Mouse (Mus musculus): ENCODE measurements around the gene Fahd2a. TPM values are rescaled to one million over a fixed set of nuclear protein-coding genes. Genes with fewer than 3 reads are reported as not detected.
A peak's percentile ranks its signal among the peaks of the same experiment; 100 is the strongest.

Gene Fahd2a
- polyA plus RNA-seq, 1 experiment from 2014 or later, result 37.0 TPM

DNA sequence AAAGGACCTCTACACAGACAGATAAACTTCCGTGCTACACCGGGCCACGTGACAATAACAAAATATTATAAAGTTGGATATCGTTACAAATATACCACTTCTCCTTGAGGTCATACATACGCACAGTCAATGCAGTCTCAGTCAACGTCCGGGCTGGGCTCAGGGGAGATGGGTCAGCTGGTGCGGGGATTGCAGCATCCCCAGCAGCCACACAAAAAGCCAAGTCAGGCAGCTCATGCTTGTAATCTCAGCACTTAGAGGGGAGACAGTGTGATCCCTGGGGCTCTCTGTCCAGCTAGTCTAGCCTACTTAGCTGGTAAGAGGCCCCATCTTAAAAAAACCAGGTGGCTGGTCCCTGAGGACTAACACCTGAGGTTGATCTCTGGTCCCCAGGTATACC, 26.9 kb upstream of the Fahd2a start:
- no peaks in the 10 kb centered on the region for H3K9me3 ChIP-seq (ENCODE audit: control insufficient read depth, low read length)
- H3K27me3 ChIP-seq (ENCODE audit: control insufficient read depth, insufficient read depth, low read length), result no peaks in the 10 kb centered on the region
- ATAC-seq (ENCODE audit: low FRiP score, low TSS enrichment) (no peak), DNase-seq (no peak)
- 88% methylated on average over 8 of the region's 8 CpGs for WGBS
- H3K4me3 ChIP-seq (replicated peaks; ENCODE audit: low read depth, low read length), result no peak overlapping the region
- no peak overlapping the region for H3K9ac ChIP-seq (replicated peaks; ENCODE audit: low read length)
- no peaks in the 10 kb centered on the region for H3K4me1 ChIP-seq (ENCODE audit: control insufficient read depth, insufficient read depth, low read length)
- H3K36me3 ChIP-seq (ENCODE audit: control insufficient read depth, insufficient read depth, low read length), result no peaks in the 10 kb centered on the region
- no peak overlapping the region for H3K27ac ChIP-seq (replicated peaks; ENCODE audit: low read depth, low read length)
- no peak overlapping the region for H3K4me2 ChIP-seq (ENCODE audit: low read length)

GRCm38 (mm10) chr2:127470661-127471060, 26.3 kb upstream of the Fahd2a start:
- Histone ChIP-seq H3K9me3 (ENCODE audit: control insufficient read depth, low read length) (no peaks in the 10 kb centered on the region), H3K9ac (replicated peaks; ENCODE audit: low read length) (no peak overlapping the region), H3K4me3 (replicated peaks; ENCODE audit: low read depth, low read length) (no peak overlapping the region), H3K4me2 (ENCODE audit: low read length) (no peak overlapping the region), H3K27me3 (ENCODE audit: control insufficient read depth, insufficient read depth, low read length) (no peaks in the 10 kb centered on the region), H3K27ac (replicated peaks; ENCODE audit: low read depth, low read length) (no peak overlapping the region), H3K36me3 (ENCODE audit: control insufficient read depth, insufficient read depth, low read length) (no peaks in the 10 kb centered on the region), H3K4me1 (ENCODE audit: control insufficient read depth, insufficient read depth, low read length) (no peaks in the 10 kb centered on the region)
- DNase-seq (no peak), ATAC-seq (ENCODE audit: low FRiP score, low TSS enrichment) (no peak)
- 90% methylated on average over 10 of the region's 10 CpGs for WGBS

- WGBS, result 91% methylated on average over 5 of the region's 5 CpGs
- Histone ChIP-seq H3K27ac (replicated peaks; ENCODE audit: low read depth, low read length) (no peak overlapping the region), H3K4me1 (ENCODE audit: control insufficient read depth, insufficient read depth, low read length) (no peaks in the 10 kb centered on the region), H3K4me2 (ENCODE audit: low read length) (no peak overlapping the region), H3K4me3 (replicated peaks; ENCODE audit: low read depth, low read length) (no peak overlapping the region), H3K9ac (replicated peaks; ENCODE audit: low read length) (no peak overlapping the region), H3K27me3 (ENCODE audit: control insufficient read depth, insufficient read depth, low read length) (no peaks in the 10 kb centered on the region), H3K36me3 (ENCODE audit: control insufficient read depth, insufficient read depth, low read length) (no peaks in the 10 kb centered on the region), H3K9me3 (ENCODE audit: control insufficient read depth, low read length) (no peaks in the 10 kb centered on the region)
- DNase-seq, result no peak
- ATAC-seq (ENCODE audit: low FRiP score, low TSS enrichment), result no peak
These were observed 25.8 kb upstream of the Fahd2a start for GRCm38 (mm10) chr2:127470183-127470582.

- no peak overlapping the region for H3K4me3 ChIP-seq (replicated peaks; ENCODE audit: low read depth, low read length)
- ATAC-seq (ENCODE audit: low FRiP score, low TSS enrichment), result no peak; the same call in 1 of the 2 replicates
- no peak overlapping the region for H3K4me2 ChIP-seq (ENCODE audit: low read length)
- H3K27me3 ChIP-seq (ENCODE audit: control insufficient read depth, insufficient read depth, low read length), result no peaks in the 10 kb centered on the region
- 14% methylated on average over 8 of the region's 8 CpGs for WGBS
- no peaks in the 10 kb centered on the region for H3K36me3 ChIP-seq (ENCODE audit: control insufficient read depth, insufficient read depth, low read length)
- peak; percentile 84 for DNase-seq
- no peak overlapping the region for H3K9ac ChIP-seq (replicated peaks; ENCODE audit: low read length)
- H3K9me3 ChIP-seq (ENCODE audit: control insufficient read depth, low read length), result no peaks in the 10 kb centered on the region
- no peak overlapping the region for H3K27ac ChIP-seq (replicated peaks; ENCODE audit: low read depth, low read length)
- H3K4me1 ChIP-seq (ENCODE audit: control insufficient read depth, insufficient read depth, low read length), result no peaks in the 10 kb centered on the region
These were observed 17.9 kb upstream of the Fahd2a start for GRCm38 (mm10) chr2:127462314-127462713.

DNA sequence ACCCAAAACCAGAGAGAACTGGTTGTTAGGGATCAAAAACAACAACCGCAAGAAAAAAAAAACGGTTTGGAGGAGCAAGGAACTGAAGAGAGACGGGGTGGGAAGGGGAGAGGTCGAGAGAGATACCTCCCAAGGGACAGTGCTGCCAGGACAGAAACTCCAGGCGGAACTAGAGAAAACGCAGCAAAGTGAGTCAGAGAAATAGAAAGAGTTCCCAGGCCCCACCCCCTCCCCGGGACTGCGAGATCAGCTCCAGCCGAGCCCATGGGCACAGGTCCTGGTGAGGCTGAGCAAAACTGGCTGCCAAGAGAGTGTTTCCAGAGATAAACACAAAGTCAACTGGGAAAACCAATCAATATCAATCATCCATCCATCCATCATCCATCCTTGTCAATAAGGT, 17.0 kb upstream of the Fahd2a start:
- Histone ChIP-seq H3K27ac (replicated peaks; ENCODE audit: low read depth, low read length) (no peak overlapping the region), H3K4me1 (ENCODE audit: control insufficient read depth, insufficient read depth, low read length) (no peaks in the 10 kb centered on the region), H3K9me3 (ENCODE audit: control insufficient read depth, low read length) (no peaks in the 10 kb centered on the region), H3K4me3 (replicated peaks; ENCODE audit: low read depth, low read length) (no peak overlapping the region), H3K36me3 (ENCODE audit: control insufficient read depth, insufficient read depth, low read length) (no peaks in the 10 kb centered on the region), H3K27me3 (ENCODE audit: control insufficient read depth, insufficient read depth, low read length) (no peaks in the 10 kb centered on the region), H3K4me2 (ENCODE audit: low read length) (no peak overlapping the region), H3K9ac (replicated peaks; ENCODE audit: low read length) (no peak overlapping the region)
- DNase-seq (no peak), ATAC-seq (ENCODE audit: low FRiP score, low TSS enrichment) (no peak)
- 57% methylated on average over 9 of the region's 9 CpGs for WGBS

- no peaks in the 10 kb centered on the region for H3K9me3 ChIP-seq (ENCODE audit: control insufficient read depth, low read length)
- no peak overlapping the region for H3K9ac ChIP-seq (replicated peaks; ENCODE audit: low read length)
- H3K4me3 ChIP-seq (replicated peaks; ENCODE audit: low read depth, low read length), result no peak overlapping the region
- H3K36me3 ChIP-seq (ENCODE audit: control insufficient read depth, insufficient read depth, low read length), result no peaks in the 10 kb centered on the region
- WGBS, result 75% methylated on average over 2 of the region's 2 CpGs
- DNase-seq, result no peak
- no peak overlapping the region for H3K27ac ChIP-seq (replicated peaks; ENCODE audit: low read depth, low read length)
- H3K4me2 ChIP-seq (ENCODE audit: low read length), result no peak overlapping the region
- H3K4me1 ChIP-seq (ENCODE audit: control insufficient read depth, insufficient read depth, low read length), result no peaks in the 10 kb centered on the region
- ATAC-seq (ENCODE audit: low FRiP score, low TSS enrichment), result no peak
- no peaks in the 10 kb centered on the region for H3K27me3 ChIP-seq (ENCODE audit: control insufficient read depth, insufficient read depth, low read length)
These were observed 15.0 kb upstream of the Fahd2a start for GRCm38 (mm10) chr2:127459341-127459740.

DNA sequence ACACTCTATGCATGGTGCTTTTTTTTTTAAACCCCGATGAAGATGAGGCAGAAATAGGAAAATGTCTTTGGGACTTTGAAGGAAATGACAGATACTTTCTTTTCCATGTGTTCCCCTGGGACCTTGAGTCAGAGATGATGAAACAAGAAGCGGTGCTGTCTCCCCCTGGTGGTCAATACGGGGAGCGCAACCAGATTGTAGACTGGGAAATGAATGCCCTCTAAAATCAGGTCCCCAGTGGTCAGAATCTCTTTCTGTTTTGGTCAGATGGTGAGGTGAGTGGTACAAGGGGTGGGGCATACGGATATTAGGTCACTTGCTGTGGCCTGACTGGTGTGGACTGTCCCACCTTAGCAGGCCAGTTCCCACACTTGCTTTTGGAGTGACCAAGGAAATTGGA, 9.4 kb upstream of the Fahd2a start:
- H3K4me1 ChIP-seq (ENCODE audit: control insufficient read depth, insufficient read depth, low read length), result no peaks in the 10 kb centered on the region
- no peak overlapping the region for H3K9ac ChIP-seq (replicated peaks; ENCODE audit: low read length)
- ATAC-seq (ENCODE audit: low FRiP score, low TSS enrichment), result no peak
- no peaks in the 10 kb centered on the region for H3K9me3 ChIP-seq (ENCODE audit: control insufficient read depth, low read length)
- H3K27me3 ChIP-seq (ENCODE audit: control insufficient read depth, insufficient read depth, low read length), result no peaks in the 10 kb centered on the region
- H3K36me3 ChIP-seq (ENCODE audit: control insufficient read depth, insufficient read depth, low read length), result no peaks in the 10 kb centered on the region
- no peak overlapping the region for H3K4me3 ChIP-seq (replicated peaks; ENCODE audit: low read depth, low read length)
- WGBS, result 3% methylated on average over 5 of the region's 5 CpGs
- no peak overlapping the region for H3K27ac ChIP-seq (replicated peaks; ENCODE audit: low read depth, low read length)
- DNase-seq, result peak; percentile 85
- no peak overlapping the region for H3K4me2 ChIP-seq (ENCODE audit: low read length)

DNA sequence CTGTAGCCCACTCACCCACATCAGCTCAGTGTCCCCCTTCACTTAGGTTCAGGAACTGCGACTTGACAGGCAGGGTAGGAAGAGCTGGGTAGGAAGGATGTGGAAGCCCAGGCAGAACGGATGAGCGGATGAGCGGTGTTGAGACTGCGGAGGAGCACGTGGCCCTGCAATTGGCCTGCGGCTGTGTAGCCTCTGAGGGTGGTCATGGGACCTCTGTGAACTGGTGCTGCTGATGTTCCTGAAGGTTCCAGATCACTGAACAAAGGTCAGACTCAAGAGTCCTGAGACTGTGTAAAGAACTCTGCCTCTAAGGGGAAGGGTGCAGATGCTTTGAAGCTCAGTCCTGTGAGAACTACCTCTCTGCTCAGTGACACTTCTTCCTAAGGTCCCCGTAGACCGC, 8.8 kb upstream of the Fahd2a start:
- ATAC-seq (ENCODE audit: low FRiP score, low TSS enrichment) (no peak), DNase-seq (no peak)
- H3K9ac ChIP-seq (replicated peaks; ENCODE audit: low read length), result no peak overlapping the region
- no peak overlapping the region for H3K27ac ChIP-seq (replicated peaks; ENCODE audit: low read depth, low read length)
- no peaks in the 10 kb centered on the region for H3K27me3 ChIP-seq (ENCODE audit: control insufficient read depth, insufficient read depth, low read length)
- H3K4me1 ChIP-seq (ENCODE audit: control insufficient read depth, insufficient read depth, low read length), result no peaks in the 10 kb centered on the region
- H3K4me2 ChIP-seq (ENCODE audit: low read length), result no peak overlapping the region
- no peaks in the 10 kb centered on the region for H3K36me3 ChIP-seq (ENCODE audit: control insufficient read depth, insufficient read depth, low read length)
- no peak overlapping the region for H3K4me3 ChIP-seq (replicated peaks; ENCODE audit: low read depth, low read length)
- H3K9me3 ChIP-seq (ENCODE audit: control insufficient read depth, low read length), result no peaks in the 10 kb centered on the region
- 78% methylated on average over 9 of the region's 9 CpGs for WGBS

DNA sequence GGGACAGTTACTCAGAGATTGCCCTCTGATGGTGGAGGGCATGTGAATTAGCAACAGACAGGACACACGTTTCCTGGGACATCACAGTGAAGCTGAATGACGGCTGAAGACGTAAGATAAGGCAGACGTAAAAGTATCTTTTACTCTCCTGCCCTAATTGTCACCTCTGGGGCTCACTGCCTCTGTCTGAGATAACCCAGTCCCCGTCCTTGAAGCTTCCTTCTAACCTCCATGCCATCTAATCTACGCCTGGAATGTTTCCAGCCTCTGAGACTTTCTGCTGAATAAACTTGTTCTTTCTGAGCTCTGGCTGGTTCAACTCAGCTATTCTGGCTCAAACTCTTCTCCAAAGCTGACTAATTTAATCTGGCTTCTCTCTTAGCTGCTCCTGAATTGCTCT, 7.4 kb upstream of the Fahd2a start:
- 63% methylated on average over 6 of the region's 6 CpGs for WGBS
- Histone ChIP-seq H3K4me2 (ENCODE audit: low read length) (no peak overlapping the region), H3K4me3 (replicated peaks; ENCODE audit: low read depth, low read length) (no peak overlapping the region), H3K27ac (replicated peaks; ENCODE audit: low read depth, low read length) (no peak overlapping the region), H3K9me3 (ENCODE audit: control insufficient read depth, low read length) (no peaks in the 10 kb centered on the region), H3K27me3 (ENCODE audit: control insufficient read depth, insufficient read depth, low read length) (no peaks in the 10 kb centered on the region), H3K9ac (replicated peaks; ENCODE audit: low read length) (no peak overlapping the region), H3K4me1 (ENCODE audit: control insufficient read depth, insufficient read depth, low read length) (no peaks in the 10 kb centered on the region), H3K36me3 (ENCODE audit: control insufficient read depth, insufficient read depth, low read length) (no peaks in the 10 kb centered on the region)
- DNase-seq, result no peak
- no peak for ATAC-seq (ENCODE audit: low FRiP score, low TSS enrichment)

All from midbrain, embryonic 14.5 days (tissue).